ENCODE assay signal across 8 mouse cellular contexts in the genomic region with DNA sequence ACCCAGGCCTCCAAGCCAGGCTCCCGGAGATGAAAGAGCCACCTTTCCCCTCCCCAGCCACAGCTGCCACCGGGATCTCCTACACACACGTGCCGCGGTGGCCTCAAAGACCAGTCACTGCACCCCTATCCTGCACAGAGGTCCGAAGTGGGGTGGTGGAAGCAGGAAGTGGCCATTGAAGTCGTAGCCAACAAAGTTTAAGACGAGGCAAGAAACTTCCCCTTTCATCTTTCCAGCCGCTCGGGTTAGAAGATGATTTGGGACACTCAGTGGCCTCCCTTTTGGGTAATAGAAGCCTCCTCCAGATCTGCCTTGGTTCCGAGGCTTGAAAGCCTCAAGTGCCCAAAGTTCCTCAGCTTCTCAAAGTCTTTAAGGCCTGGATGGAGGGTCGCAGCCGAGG. TPM values are rescaled to one million over a fixed set of nuclear protein-coding genes. Genes with fewer than 3 reads are reported as not detected.
DNase-seq lines count a peak whose midpoint lies in the region; ATAC-seq and TF ChIP-seq lines count a peak whose summit lies in the region.

No protein-coding gene starts in this region.

- H3K9ac ChIP-seq in kidney, embryonic 15.5 days: peak overlapping the region; percentile 88
- peak overlapping the region; percentile 90 for H3K9ac ChIP-seq in midbrain, embryonic 11.5 days (ENCODE audit: low read length)

- H3K36me3 ChIP-seq in kidney, embryonic 15.5 days: no peaks in the 10 kb centered on the region
- H3K36me3 ChIP-seq in hindbrain, embryonic 10.5 days: peaks cover 7% of the 10 kb centered on the region; the same call in 1 of the 2 replicates
- no peaks in the 10 kb centered on the region for H3K36me3 ChIP-seq in midbrain, embryonic 11.5 days (ENCODE audit: control insufficient read depth, insufficient read depth, low read length)

- TF ChIP-seq CTCF in brain, embryonic 14.5 days (IDR thresholded peaks at IDR 0.05; ENCODE audit: borderline replicate concordance, extremely low read depth, insufficient read depth, insufficient read length): no peak

- 1% methylated on average over 13 of the region's 13 CpGs for WGBS in kidney, embryonic 15.5 days
- WGBS in hindbrain, embryonic 10.5 days: under 1% methylated on average over 13 of the region's 13 CpGs
- under 1% methylated on average over 13 of the region's 13 CpGs for WGBS in midbrain, embryonic 11.5 days

- TF ChIP-seq POLR2A in brain, embryonic 14.5 days (IDR thresholded peaks at IDR 0.05; ENCODE audit: borderline replicate concordance, extremely low read depth, insufficient read depth, insufficient read length, poor library complexity, severe bottlenecking): no peak

- H3K9me3 ChIP-seq in kidney, embryonic 15.5 days (replicated peaks): no peaks in the 10 kb centered on the region
- H3K9me3 ChIP-seq in hindbrain, embryonic 10.5 days: no peaks in the 10 kb centered on the region
- no peaks in the 10 kb centered on the region for H3K9me3 ChIP-seq in midbrain, embryonic 11.5 days (ENCODE audit: control insufficient read depth, low read length)

- no peaks in the 10 kb centered on the region for H3K27me3 ChIP-seq in kidney, embryonic 15.5 days
- no peaks in the 10 kb centered on the region for H3K27me3 ChIP-seq in hindbrain, embryonic 10.5 days (ENCODE audit: insufficient read depth, poor library complexity, severe bottlenecking)
- no peaks in the 10 kb centered on the region; the same call in 1 of the 2 replicates for H3K27me3 ChIP-seq in midbrain, embryonic 11.5 days (ENCODE audit: control insufficient read depth, insufficient read depth, low read length)

- no peak for DNase-seq in kidney, adult 9 months
- DNase-seq in brain, embryonic 14.5 days (ENCODE audit: low read depth): peak; percentile 15
- no peak for DNase-seq in hindbrain, embryonic 10.5 days (ENCODE audit: low spot score)
- DNase-seq in midbrain, embryonic 11.5 days (ENCODE audit: low spot score, missing footprints): peak; percentile 94
- no peak for DNase-seq in left cerebral cortex, adult 18-20 months (ENCODE audit: low spot score in 2 of 2)
- DNase-seq in urinary bladder, postnatal 4 days (ENCODE audit: low spot score in 2 of 2): no peak
- no peak for DNase-seq in c-Kit-positive CD71-positive TER-119-positive erythroid progenitor cells, embryonic 14.5 days (ENCODE audit: low spot score)

- peak overlapping the region; percentile 96 for H3K4me2 ChIP-seq in kidney, embryonic 15.5 days
- H3K4me2 ChIP-seq in midbrain, embryonic 11.5 days: peak overlapping the region; percentile 99

- H3K4me3 ChIP-seq in kidney, embryonic 15.5 days (replicated peaks): peak overlapping the region; percentile 77
- H3K4me3 ChIP-seq in hindbrain, embryonic 10.5 days: peak overlapping the region; percentile 83
- H3K4me3 ChIP-seq in midbrain, embryonic 11.5 days (ENCODE audit: low read depth, low read length): peak overlapping the region; percentile 83

- H3K27ac ChIP-seq in kidney, embryonic 15.5 days: peak overlapping the region; percentile 99
- peak overlapping the region; percentile 94 for H3K27ac ChIP-seq in hindbrain, embryonic 10.5 days
- H3K27ac ChIP-seq in midbrain, embryonic 11.5 days (ENCODE audit: low read depth, low read length): peak overlapping the region; percentile 91; the same call in 1 of the 2 replicates

- peaks cover 87% of the 10 kb centered on the region for H3K4me1 ChIP-seq in kidney, embryonic 15.5 days
- H3K4me1 ChIP-seq in hindbrain, embryonic 10.5 days (replicated peaks): peaks cover 92% of the 10 kb centered on the region
- peaks cover 37% of the 10 kb centered on the region for H3K4me1 ChIP-seq in midbrain, embryonic 11.5 days (ENCODE audit: control insufficient read depth, insufficient read depth, low read length)

- ATAC-seq in kidney, embryonic 15.5 days (replicated peaks; ENCODE audit: low FRiP score): no peak
- no peak for ATAC-seq in midbrain, embryonic 11.5 days (ENCODE audit: low FRiP score)

RNA-seq across cellular contexts. Expression of a gene that starts 26.4 kb away (rescaled TPM):
- polyA plus RNA-seq in kidney, embryonic 15.5 days (2015; fragmentation: Nextera tagmentation; extraction: Ambion mirVana): 8.7 and 10.8 TPM in 2 replicates
- polyA plus RNA-seq in brain, embryonic 14.5 days (2012; rRNA removed): 6.8 and 7.9 TPM in 2 replicates
- 6.5 and 8.2 TPM in 2 replicates for polyA plus RNA-seq in hindbrain, embryonic 10.5 days (2016; fragmentation: Nextera tagmentation; extraction: Ambion mirVana)
- 3.4 and 3.9 TPM in 2 replicates for polyA plus RNA-seq in midbrain, embryonic 11.5 days (2014; fragmentation: Nextera tagmentation; extraction: Ambion mirVana)
- total RNA-seq in left cerebral cortex, adult 18-20 months (2021): 10 to 100 TPM; 18.2 to 19.8 TPM

RNA-seq across cellular contexts. Expression of a gene that starts 44.0 kb away (rescaled TPM):
- 1.00 and 1.0 TPM in 2 replicates for polyA plus RNA-seq in kidney, embryonic 15.5 days (2015; fragmentation: Nextera tagmentation; extraction: Ambion mirVana)
- polyA plus RNA-seq in brain, embryonic 14.5 days (2012; rRNA removed): 3.2 TPM in 2 replicates
- 3.1 and 3.6 TPM in 2 replicates for polyA plus RNA-seq in hindbrain, embryonic 10.5 days (2016; fragmentation: Nextera tagmentation; extraction: Ambion mirVana)
- 3.4 and 3.8 TPM in 2 replicates for polyA plus RNA-seq in midbrain, embryonic 11.5 days (2014; fragmentation: Nextera tagmentation; extraction: Ambion mirVana)
- total RNA-seq in left cerebral cortex, adult 18-20 months (2021): 1 to 10 TPM; 4.2 to 6.9 TPM

Comparison
In these comparisons a context has a peak if more than half of its experiments do, and no peak if none do; other contexts are left out.
1. DNase-seq: peak in brain, embryonic 14.5 days (single experiment) and midbrain, embryonic 11.5 days (single experiment); none in kidney, adult 9 months (single experiment), hindbrain, embryonic 10.5 days (single experiment), left cerebral cortex, adult 18-20 months (0 of 2), urinary bladder, postnatal 4 days (0 of 2) and c-Kit-positive CD71-positive TER-119-positive erythroid progenitor cells, embryonic 14.5 days (single experiment).
2. Peak in every context shown above with its lines, with median percentiles within 50 percentile points of each other: H3K27ac ChIP-seq and H3K4me3 ChIP-seq.